Mouse (Mus musculus) liver, embryonic 15.5 days (tissue): ENCODE measurements around the gene Nrf1. TPM values are rescaled to one million over a fixed set of nuclear protein-coding genes. Genes with fewer than 3 reads are reported as not detected.

ENCODE experiments used
- ATAC-seq: fragments of 200-750 bp; cut with Nextera tagmentation; 2 replicates; pipeline ENCODE4 v1.8.0; 2017; ENCODE audit warnings: moderate number of reproducible peaks, mild to moderate bottlenecking, moderate library complexity; ENCODE audit not compliant: insufficient read depth
- H3K27ac ChIP-seq: fragments of 300-500 bp; sonication (generic); replicated peaks from 2 replicates; pipeline ENCODE4 v1.5.1; 2015; ENCODE audit warnings: mild to moderate bottlenecking, inconsistent platforms
- H3K27me3 ChIP-seq: fragments of 300-500 bp; sonication (generic); 2 replicates; pipeline ENCODE4 v1.6.1; 2015; ENCODE audit warnings: mild to moderate bottlenecking, inconsistent platforms
- H3K36me3 ChIP-seq: fragments of 300-500 bp; sonication (generic); replicated peaks from 2 replicates; pipeline ENCODE4 v1.6.1; 2015; ENCODE audit warnings: moderate library complexity, mild to moderate bottlenecking, inconsistent platforms
- H3K4me1 ChIP-seq: fragments of 300-500 bp; sonication (generic); replicated peaks from 2 replicates; pipeline ENCODE4 v1.6.1; 2015; ENCODE audit warnings: inconsistent platforms
- H3K4me2 ChIP-seq: fragments of 300-500 bp; sonication (generic); 2 replicates; pipeline ENCODE4 v1.6.1; 2015; ENCODE audit warnings: moderate library complexity, mild to moderate bottlenecking, inconsistent platforms
- H3K4me3 ChIP-seq: fragments of 300-500 bp; sonication (generic); replicated peaks from 2 replicates; pipeline ENCODE4 v1.5.1; 2015; ENCODE audit warnings: mild to moderate bottlenecking, inconsistent platforms
- H3K9ac ChIP-seq: fragments of 300-500 bp; sonication (generic); 2 replicates; pipeline ENCODE4 v1.6.1; 2015; ENCODE audit warnings: moderate library complexity, mild to moderate bottlenecking, inconsistent platforms
- H3K9me3 ChIP-seq: fragments of 300-500 bp; sonication (generic); replicated peaks from 2 replicates; pipeline ENCODE4 v1.6.1; 2016; ENCODE audit warnings: inconsistent platforms
- WGBS: fragments of 180-500 bp; shearing (Covaris S2); methylation state at CpG from one replicate; pipeline ENCODE4 v1.1.7; 2015; ENCODE audit warnings: mixed read lengths; ENCODE audit not compliant: insufficient replicate concordance; 5-methylcytosine and 5-hydroxymethylcytosine counted together
- polyA plus RNA-seq: library from polyadenylated mRNA; unstranded; fragments of >200 nt; fragmentation: Nextera tagmentation; extraction: Ambion mirVana; gene quantifications from 2 replicates; pipeline ENCODE4 v1.2.1, GENCODE M21; 2015

Nrf1 gene
- polyA plus RNA-seq, 1 experiment from 2014 or later, result 39.0 TPM

DNA sequence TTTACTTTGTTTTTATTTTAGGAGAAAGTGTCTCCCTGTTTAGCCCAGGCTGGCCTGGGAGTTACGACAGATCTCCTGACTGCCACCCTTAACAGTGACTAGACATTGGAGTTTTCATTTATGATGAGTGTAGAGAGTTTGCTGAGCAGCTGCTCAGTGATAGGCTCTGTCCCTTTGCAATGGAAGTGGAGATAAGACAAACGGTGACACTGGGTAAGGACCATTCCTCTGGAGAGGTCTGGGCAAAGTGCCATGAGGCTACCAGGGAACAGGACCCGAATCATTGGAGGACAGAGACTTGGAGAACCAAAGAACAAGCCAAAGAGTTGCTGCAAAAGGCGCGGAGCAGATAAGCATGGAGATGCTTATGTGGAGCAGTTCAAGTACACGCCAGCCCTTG is 100.0 kb downstream of the Nrf1 start:
- Histone ChIP-seq H3K9me3 (no peaks in the 10 kb centered on the region), H3K4me2 (peak overlapping the region; percentile 64), H3K27ac (peak overlapping the region; percentile 92), H3K36me3 (peaks cover 72% of the 10 kb centered on the region), H3K27me3 (no peaks in the 10 kb centered on the region), H3K9ac (peak overlapping the region; percentile 41; the same call in 1 of the 2 replicates), H3K4me1 (peaks cover 41% of the 10 kb centered on the region), H3K4me3 (peak overlapping the region; percentile 24)
- peak; percentile 86 for ATAC-seq
- 29% methylated on average over 6 of the region's 6 CpGs for WGBS

DNA sequence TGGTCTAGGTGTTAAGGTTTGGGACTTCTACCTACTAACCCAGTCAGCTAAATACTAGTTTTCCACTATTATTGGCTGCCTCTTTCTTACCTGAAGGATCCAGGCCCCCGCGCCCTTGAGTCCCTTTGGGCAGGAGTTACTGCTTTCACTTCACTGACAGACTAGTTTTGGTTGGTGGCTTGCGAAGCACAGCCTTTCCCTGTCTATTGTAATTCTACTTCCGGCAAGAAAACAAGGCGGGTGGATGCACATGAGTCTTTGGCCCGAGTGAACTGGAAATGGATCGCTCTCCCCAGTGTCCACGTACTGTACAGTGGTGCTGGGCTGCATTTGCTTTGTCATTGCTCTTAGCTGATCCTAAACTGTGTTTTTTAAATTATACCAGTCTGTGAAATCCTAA is 102.7 kb downstream of the Nrf1 start:
- WGBS, result 92% methylated on average over 8 of the region's 8 CpGs
- ATAC-seq, result no peak

DNA sequence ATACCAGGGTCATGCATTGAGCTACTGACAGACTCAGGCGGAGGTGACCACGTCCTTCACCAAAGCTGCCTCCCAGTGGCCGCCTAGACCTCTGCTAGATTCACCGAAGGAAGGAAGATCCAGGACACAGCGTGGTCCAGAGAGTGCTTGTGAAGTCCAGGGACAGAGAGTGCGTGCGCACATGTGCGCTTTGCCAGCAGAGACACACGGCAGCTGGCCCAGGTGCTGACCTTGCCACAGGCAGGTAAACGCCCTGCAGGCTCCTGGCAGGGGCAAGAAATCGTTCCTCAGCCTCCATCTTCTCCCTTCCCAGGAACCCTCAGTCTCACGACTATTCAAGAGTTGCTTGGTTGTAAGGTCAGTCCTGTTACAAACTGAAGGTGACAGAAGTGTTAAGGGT is 104.4 kb downstream of the Nrf1 start:
- 89% methylated on average over 12 of the region's 12 CpGs for WGBS
- ATAC-seq, result no peak
- Histone ChIP-seq H3K27me3 (no peaks in the 10 kb centered on the region), H3K9ac (no peak overlapping the region), H3K36me3 (peaks cover 55% of the 10 kb centered on the region), H3K4me3 (no peak overlapping the region), H3K9me3 (no peaks in the 10 kb centered on the region), H3K4me2 (no peak overlapping the region), H3K4me1 (peaks cover 22% of the 10 kb centered on the region), H3K27ac (no peak overlapping the region)

More for the DNA sequence above, 102.7 kb downstream of the Nrf1 start:
- no peak overlapping the region for H3K4me3 ChIP-seq
- peaks cover 62% of the 10 kb centered on the region for H3K36me3 ChIP-seq
- no peaks in the 10 kb centered on the region for H3K27me3 ChIP-seq
- H3K9ac ChIP-seq, result no peak overlapping the region
- H3K4me1 ChIP-seq, result peaks cover 37% of the 10 kb centered on the region
- peak overlapping the region; percentile 12; the same call in 1 of the 2 replicates for H3K27ac ChIP-seq
- no peaks in the 10 kb centered on the region for H3K9me3 ChIP-seq
- no peak overlapping the region for H3K4me2 ChIP-seq

DNA sequence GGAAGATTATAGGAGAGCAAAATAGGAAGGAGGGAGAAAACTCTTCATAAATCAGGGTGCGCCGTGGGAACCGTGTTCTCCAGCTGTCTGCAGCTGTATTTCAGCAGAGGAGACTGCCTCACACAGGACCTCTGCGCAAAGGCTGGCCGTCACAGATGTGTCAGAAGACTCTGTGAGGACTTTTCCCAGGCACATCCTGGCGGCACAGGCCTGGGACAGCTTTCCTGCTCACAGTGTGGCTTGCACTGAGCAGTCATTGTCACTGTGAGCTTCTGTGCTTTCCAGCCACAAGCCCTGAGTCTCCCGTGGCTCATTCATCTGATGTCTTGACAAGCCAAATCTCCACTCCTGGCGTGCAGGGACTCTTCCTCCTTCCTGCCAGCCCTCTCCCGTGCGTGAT is 104.9 kb downstream of the Nrf1 start:
- Histone ChIP-seq H3K27ac (no peak overlapping the region), H3K4me1 (peaks cover 17% of the 10 kb centered on the region), H3K9ac (no peak overlapping the region), H3K36me3 (peaks cover 54% of the 10 kb centered on the region), H3K27me3 (no peaks in the 10 kb centered on the region), H3K4me3 (no peak overlapping the region), H3K9me3 (no peaks in the 10 kb centered on the region), H3K4me2 (no peak overlapping the region)
- no peak for ATAC-seq
- 76% methylated on average over 10 of the region's 10 CpGs for WGBS

DNA sequence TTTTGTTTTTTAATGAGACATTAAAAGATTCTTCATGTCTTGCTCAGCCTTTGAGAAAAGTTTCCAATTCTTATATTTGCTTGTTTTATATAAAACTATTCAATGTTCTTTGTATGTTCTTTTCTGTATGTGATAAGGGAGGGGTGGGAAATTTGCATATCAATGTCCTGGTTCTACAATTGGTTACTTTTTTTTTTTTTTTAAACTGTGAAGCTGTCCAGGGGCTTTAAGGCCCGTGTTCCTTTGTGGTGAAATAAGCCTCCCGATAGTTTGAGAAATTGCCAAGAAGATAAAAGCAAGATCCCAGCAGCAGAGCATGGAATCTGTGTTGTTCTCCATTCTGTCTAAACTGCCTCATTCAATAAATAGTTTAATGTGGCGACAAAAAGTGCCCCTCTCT is 105.3 kb downstream of the Nrf1 start:
- Histone ChIP-seq H3K4me2 (no peak overlapping the region), H3K27ac (no peak overlapping the region)
- WGBS, result 68% methylated on average over 3 of the region's 3 CpGs

DNA sequence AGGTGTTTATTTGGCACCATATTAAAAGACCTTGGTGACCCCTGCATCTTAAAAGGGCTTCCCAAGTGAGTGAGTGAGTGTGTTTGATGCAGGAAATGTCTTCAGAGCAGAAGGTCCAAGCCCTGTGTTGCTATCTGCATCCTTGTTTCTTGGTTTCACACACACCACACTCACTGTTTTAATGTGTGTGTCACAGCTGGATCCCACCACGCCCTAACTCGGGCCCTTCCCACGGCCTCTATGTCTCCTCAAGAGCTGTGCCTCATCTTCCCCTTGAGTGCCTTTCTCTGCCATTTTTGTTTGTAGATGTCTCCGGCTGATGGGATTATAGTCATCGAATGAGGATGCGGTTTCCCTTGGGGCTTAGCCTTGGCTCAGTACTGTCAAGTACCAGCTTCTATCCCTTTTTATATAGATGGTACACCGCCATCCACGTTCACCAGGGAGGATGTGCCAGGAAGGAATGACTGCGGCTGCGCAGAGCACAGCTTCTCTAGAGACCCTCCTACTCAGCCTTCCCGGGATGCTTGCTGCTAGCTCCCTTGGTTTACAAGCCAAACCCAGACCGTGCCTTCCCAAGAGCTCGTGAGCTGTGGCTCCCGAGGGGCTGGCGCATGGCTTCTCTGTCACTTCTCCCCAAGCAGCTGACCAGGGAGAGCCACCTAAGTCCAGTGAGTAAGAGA is 106.1 kb downstream of the Nrf1 start:
- Histone ChIP-seq H3K4me1 (peaks cover 5% of the 10 kb centered on the region), H3K9ac (no peak overlapping the region), H3K9me3 (no peaks in the 10 kb centered on the region), H3K4me3 (no peak overlapping the region), H3K36me3 (peaks cover 45% of the 10 kb centered on the region), H3K27me3 (no peaks in the 10 kb centered on the region; the same call in 1 of the 2 replicates), H3K4me2 (no peak overlapping the region), H3K27ac (no peak overlapping the region)
- WGBS, result 89% methylated on average over 15 of the region's 15 CpGs
- no peak for ATAC-seq

More for the DNA sequence above, 105.3 kb downstream of the Nrf1 start:
- no peak for ATAC-seq
- no peak overlapping the region for H3K9ac ChIP-seq
- no peaks in the 10 kb centered on the region for H3K9me3 ChIP-seq
- peaks cover 13% of the 10 kb centered on the region for H3K4me1 ChIP-seq
- no peak overlapping the region for H3K4me3 ChIP-seq
- no peaks in the 10 kb centered on the region for H3K27me3 ChIP-seq
- H3K36me3 ChIP-seq, result peaks cover 52% of the 10 kb centered on the region

DNA sequence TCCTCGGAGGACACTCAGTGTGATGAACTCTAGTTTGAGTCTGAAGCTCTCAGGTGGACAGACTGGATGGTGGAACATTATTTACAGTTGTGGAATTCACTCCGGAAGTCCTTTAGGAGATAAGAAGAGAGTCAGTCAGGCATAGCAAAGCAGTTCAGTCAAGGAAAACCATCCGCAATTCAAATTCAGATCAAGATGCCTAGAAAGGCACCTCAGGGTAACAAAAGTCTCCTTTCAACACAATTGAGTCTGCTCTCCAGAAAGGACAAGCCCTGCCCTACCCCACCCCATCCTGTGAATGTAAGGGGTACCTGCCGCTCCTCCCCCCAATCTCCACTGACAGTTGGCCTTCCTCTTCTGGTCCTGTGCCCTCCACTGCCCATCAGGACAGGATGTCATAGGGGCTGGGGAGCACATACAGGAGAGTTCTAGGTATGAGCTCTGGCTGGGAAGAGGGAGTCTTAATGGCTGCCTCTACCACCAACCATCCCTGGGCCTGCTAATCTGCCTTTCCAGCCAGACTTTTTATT is 111.8 kb downstream of the Nrf1 start:
- Histone ChIP-seq H3K27me3 (peaks cover 40% of the 10 kb centered on the region), H3K36me3 (no peaks in the 10 kb centered on the region), H3K4me1 (peaks cover 6% of the 10 kb centered on the region; the same call in 1 of the 2 replicates), H3K27ac (no peak overlapping the region), H3K4me2 (no peak overlapping the region), H3K9ac (no peak overlapping the region), H3K9me3 (no peaks in the 10 kb centered on the region), H3K4me3 (no peak overlapping the region)
- 63% methylated on average over 4 of the region's 4 CpGs for WGBS
- ATAC-seq, result no peak

DNA sequence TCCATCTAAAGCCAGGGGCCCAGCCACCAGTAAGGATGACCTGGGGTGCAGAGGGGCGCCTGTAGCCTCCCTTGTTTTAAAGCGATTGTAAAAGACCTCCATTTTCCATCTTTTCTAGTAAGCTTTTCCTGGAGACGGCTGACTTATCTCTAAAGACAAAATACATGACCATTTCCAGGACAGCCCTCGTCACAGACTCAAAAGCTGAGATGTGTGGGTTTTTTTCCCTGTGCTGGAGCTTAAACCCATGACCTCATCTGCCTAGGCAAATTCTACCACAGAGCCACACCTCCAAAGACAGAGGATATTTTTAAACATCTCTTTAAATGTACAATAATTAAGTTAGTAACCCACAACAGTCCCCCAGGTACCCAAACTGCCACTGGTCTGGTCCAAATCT is 112.6 kb downstream of the Nrf1 start:
- H3K4me3 ChIP-seq, result no peak overlapping the region
- 61% methylated on average over 4 of the region's 4 CpGs for WGBS
- H3K27ac ChIP-seq, result no peak overlapping the region
- no peaks in the 10 kb centered on the region for H3K36me3 ChIP-seq
- ATAC-seq, result no peak
- no peak overlapping the region for H3K4me2 ChIP-seq
- H3K9ac ChIP-seq, result no peak overlapping the region
- H3K9me3 ChIP-seq, result no peaks in the 10 kb centered on the region
- peaks cover 6% of the 10 kb centered on the region; the same call in 1 of the 2 replicates for H3K4me1 ChIP-seq
- peaks cover 46% of the 10 kb centered on the region for H3K27me3 ChIP-seq

DNA sequence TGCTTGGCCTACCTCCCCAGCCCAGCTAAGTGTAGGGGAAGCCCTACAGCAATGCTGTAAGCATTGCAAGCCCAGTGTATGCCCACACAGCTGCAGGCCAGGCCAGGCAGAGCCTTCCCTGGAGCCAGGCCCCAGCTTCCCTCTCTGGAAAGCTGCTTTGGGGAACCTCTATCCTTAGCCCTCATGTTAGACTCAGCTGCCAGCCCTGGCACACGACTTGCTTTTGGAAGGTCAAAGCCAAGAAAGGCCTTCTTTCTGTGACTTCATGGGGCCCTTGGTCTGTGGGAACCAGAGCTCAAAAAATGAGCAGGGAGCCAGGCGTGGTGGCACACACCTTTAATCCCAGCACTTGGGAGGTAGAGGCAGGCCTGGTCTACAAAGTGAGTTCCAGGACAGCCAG is 113.8 kb downstream of the Nrf1 start:
- 42% methylated on average over 2 of the region's 2 CpGs for WGBS
- Histone ChIP-seq H3K4me3 (no peak overlapping the region), H3K4me2 (no peak overlapping the region), H3K9me3 (no peaks in the 10 kb centered on the region), H3K27ac (no peak overlapping the region), H3K4me1 (peaks cover 6% of the 10 kb centered on the region; the same call in 1 of the 2 replicates), H3K9ac (no peak overlapping the region), H3K36me3 (no peaks in the 10 kb centered on the region), H3K27me3 (peaks cover 58% of the 10 kb centered on the region)
- no peak for ATAC-seq

DNA sequence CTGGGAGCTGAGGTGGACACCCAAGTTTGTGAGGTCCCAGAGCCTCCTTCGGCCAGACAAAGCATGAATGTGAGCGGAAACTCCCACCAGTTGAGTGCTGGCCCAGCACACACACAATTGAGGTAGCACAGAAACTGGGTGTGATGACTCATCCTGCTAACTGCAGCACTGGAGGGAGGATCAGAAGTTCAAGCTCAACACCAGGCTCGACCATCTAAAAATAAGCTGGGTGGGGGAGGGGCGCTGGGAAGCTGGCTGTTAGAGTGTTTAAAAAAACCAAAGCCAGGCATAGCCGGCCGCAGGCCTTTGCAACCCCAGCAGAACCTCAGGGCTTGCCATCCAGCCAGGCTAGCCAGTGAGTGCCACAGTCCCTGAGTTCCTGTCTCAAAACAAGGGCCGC is 114.3 kb downstream of the Nrf1 start:
- Histone ChIP-seq H3K4me2 (no peak overlapping the region), H3K27me3 (peaks cover 63% of the 10 kb centered on the region), H3K4me1 (peaks cover 6% of the 10 kb centered on the region; the same call in 1 of the 2 replicates), H3K27ac (no peak overlapping the region), H3K4me3 (no peak overlapping the region), H3K36me3 (no peaks in the 10 kb centered on the region), H3K9ac (no peak overlapping the region), H3K9me3 (no peaks in the 10 kb centered on the region)
- no peak for ATAC-seq
- WGBS, result 37% methylated on average over 7 of the region's 7 CpGs

DNA sequence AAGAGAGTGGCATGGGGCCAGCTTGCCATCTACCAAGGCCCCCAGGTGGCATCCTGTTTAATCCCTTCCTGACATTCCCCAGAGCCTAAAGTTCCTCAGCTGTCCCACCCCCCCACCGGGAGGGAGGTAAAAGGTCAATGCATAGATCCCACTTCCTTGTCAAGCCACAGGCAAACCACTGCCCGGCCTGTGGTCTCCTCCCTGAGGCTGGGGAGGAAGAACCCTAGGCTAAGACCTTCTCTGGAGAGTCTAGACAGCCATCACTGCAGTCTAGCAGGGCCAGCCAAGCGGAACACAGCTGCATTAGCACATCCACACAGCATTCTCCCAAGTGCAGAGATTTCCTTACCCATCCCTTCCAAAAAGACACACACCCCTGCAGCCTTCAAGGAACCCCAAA is 118.6 kb downstream of the Nrf1 start:
- ATAC-seq, result no peak
- no peak overlapping the region for H3K9ac ChIP-seq
- WGBS, result 20% methylated on average over 3 of the region's 3 CpGs
- peaks cover 8% of the 10 kb centered on the region; the same call in 1 of the 2 replicates for H3K4me1 ChIP-seq
- no peak overlapping the region for H3K4me2 ChIP-seq
- H3K9me3 ChIP-seq, result no peaks in the 10 kb centered on the region
- no peak overlapping the region for H3K27ac ChIP-seq
- peaks cover 96% of the 10 kb centered on the region for H3K27me3 ChIP-seq
- H3K4me3 ChIP-seq, result no peak overlapping the region
- no peaks in the 10 kb centered on the region for H3K36me3 ChIP-seq
